Mouse (Mus musculus) bone marrow macrophage, adult 2 months (primary cell): ENCODE results near the gene Hist1h1d.

Source experiments
- CTCF ChIP-seq: IDR thresholded peaks from 2 replicates; pipeline ENCODE4 v1.5.1; 2012; ENCODE audit warnings: low read depth, mild to moderate bottlenecking, low read length, moderate library complexity
- POLR2A ChIP-seq: IDR thresholded peaks from 2 replicates; pipeline ENCODE4 v1.6.1; 2012; ENCODE audit warnings: mild to moderate bottlenecking, low read depth, low read length, borderline replicate concordance

DNA sequence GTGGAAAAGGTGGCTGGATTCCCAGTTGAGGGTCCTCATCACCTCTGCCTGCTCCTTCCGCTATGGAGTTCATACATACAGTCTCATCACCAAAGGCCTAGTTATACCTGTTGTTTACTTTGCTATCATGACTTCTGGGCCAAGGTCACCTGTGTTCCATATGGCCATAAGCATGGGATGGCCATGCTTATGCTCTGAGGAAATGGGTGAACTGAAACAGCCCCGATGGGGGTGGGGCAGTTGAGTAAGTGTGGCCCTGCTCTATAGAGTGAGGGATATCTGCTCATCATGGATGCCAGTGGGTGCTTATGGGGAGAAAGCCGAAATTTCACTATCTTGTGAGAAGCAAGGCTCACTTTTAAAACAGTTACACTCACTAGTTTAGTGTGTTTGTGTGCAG, 52.0 kb downstream of the Hist1h1d start:
- TF ChIP-seq CTCF, result no peak
- TF ChIP-seq POLR2A, result no peak
